Mouse (Mus musculus) forebrain, embryonic 11.5 days (tissue): ENCODE measurements at regions not wholly inside any gene's neighbourhood (a gene's known extent, or its start where the extent isn't known, plus 50 kb on each side); places are given as distances from the start of the nearest gene placed in this dataset.

ENCODE experiments used
- ATAC-seq: fragments of 200-750 bp; cut with Nextera tagmentation; replicated peaks from 2 replicates; pipeline ENCODE4 v1.8.0; 2017; ENCODE audit warnings: moderate TSS enrichment; ENCODE audit not compliant: low FRiP score
- DNase-seq: peaks from one replicate; pipeline ENCODE4 v3.0.0-alpha.2; 2017; ENCODE audit warnings: low spot score
- H3K27ac ChIP-seq: fragments of 300-500 bp; sonication (generic); 2 replicates; pipeline ENCODE4 v1.5.1; 2014; ENCODE audit warnings: low read depth, low read length
- H3K27me3 ChIP-seq: fragments of 300-500 bp; sonication (generic); 2 replicates; pipeline ENCODE4 v1.6.1; 2014; ENCODE audit warnings: mild to moderate bottlenecking, low read length, mixed read lengths; ENCODE audit not compliant: control insufficient read depth, insufficient read depth
- H3K36me3 ChIP-seq: fragments of 300-500 bp; sonication (generic); 2 replicates; pipeline ENCODE4 v1.6.1; 2014; ENCODE audit warnings: mild to moderate bottlenecking, low read length, moderate library complexity, mixed read lengths; ENCODE audit not compliant: control insufficient read depth, insufficient read depth
- H3K4me1 ChIP-seq: fragments of 300-500 bp; sonication (generic); replicated peaks from 2 replicates; pipeline ENCODE4 v1.6.1; 2014; ENCODE audit warnings: low read length, mixed read lengths; ENCODE audit not compliant: control insufficient read depth, insufficient read depth
- H3K4me2 ChIP-seq: fragments of 300-500 bp; sonication (generic); 2 replicates; pipeline ENCODE4 v1.6.1; 2014; ENCODE audit warnings: low read depth, mild to moderate bottlenecking, low read length, moderate library complexity, mixed read lengths; ENCODE audit not compliant: severe bottlenecking
- H3K4me3 ChIP-seq: fragments of 300-500 bp; sonication (generic); 2 replicates; pipeline ENCODE4 v1.5.1; 2014; ENCODE audit warnings: low read depth, low read length
- H3K9ac ChIP-seq: fragments of 300-500 bp; sonication (generic); 2 replicates; pipeline ENCODE4 v1.6.1; 2014; ENCODE audit warnings: low read length
- H3K9me3 ChIP-seq: fragments of 300-500 bp; sonication (generic); 2 replicates; pipeline ENCODE4 v1.6.1; 2016; ENCODE audit warnings: low read length, mixed read lengths; ENCODE audit not compliant: control insufficient read depth
- whole genome bisulfite sequencing: fragments of 180-500 bp; shearing (Covaris S2); extraction: QIAGEN DNeasy Blood & Tissue Kit; methylation state at CpG from one replicate; pipeline ENCODE4 v1.1.7; 2014; 5-methylcytosine and 5-hydroxymethylcytosine counted together

GRCm38 (mm10) chrX:11861119-11861708 is 298.9 kb downstream of the Bcor start:
- Histone ChIP-seq H3K4me3 (no peak overlapping the region), H3K4me2 (no peak overlapping the region), H3K27me3 (peaks cover 3% of the 10 kb centered on the region; the same call in 1 of the 2 replicates), H3K27ac (no peak overlapping the region), H3K9me3 (no peaks in the 10 kb centered on the region), H3K9ac (no peak overlapping the region), H3K36me3 (no peaks in the 10 kb centered on the region), H3K4me1 (peaks cover 3% of the 10 kb centered on the region; the same call in 1 of the 2 replicates)
- 46% methylated on average over 11 of the region's 11 CpGs for WGBS
- DNase-seq (no peak), ATAC-seq (no peak)

DNA sequence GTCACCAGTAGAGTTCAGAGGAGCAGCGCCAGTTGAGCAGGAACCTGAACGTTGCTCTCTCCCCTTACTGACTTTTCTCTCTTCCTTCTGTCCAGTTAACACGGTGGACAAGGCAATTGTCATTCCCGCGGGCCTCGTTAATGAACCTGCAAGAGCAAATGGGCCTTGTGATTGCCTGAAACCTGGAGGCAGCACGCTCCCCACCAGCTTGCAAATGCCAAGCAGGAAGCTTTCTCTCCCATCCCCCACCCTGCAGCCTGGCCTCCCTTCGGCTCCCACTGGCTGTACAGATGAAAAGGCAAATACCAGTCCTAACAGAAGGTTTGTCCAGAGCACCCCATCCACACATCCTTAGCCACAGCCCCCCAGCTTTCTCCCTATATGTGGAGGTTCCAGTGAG is 298.3 kb downstream of the Bcor start:
- H3K27me3 ChIP-seq = peaks cover 3% of the 10 kb centered on the region; the same call in 1 of the 2 replicates
- H3K4me1 ChIP-seq = peaks cover 3% of the 10 kb centered on the region; the same call in 1 of the 2 replicates
- no peaks in the 10 kb centered on the region for H3K36me3 ChIP-seq
- no peak overlapping the region for H3K9ac ChIP-seq
- no peak for ATAC-seq
- DNase-seq = peak; percentile 58
- H3K4me3 ChIP-seq = no peak overlapping the region
- WGBS = 29% methylated on average over 7 of the region's 8 CpGs
- H3K27ac ChIP-seq = no peak overlapping the region
- H3K4me2 ChIP-seq = no peak overlapping the region
- H3K9me3 ChIP-seq = no peaks in the 10 kb centered on the region

- Histone ChIP-seq H3K9me3 (no peaks in the 10 kb centered on the region), H3K9ac (no peak overlapping the region), H3K27ac (no peak overlapping the region), H3K4me2 (no peak overlapping the region), H3K4me1 (peaks cover 3% of the 10 kb centered on the region; the same call in 1 of the 2 replicates), H3K4me3 (no peak overlapping the region), H3K27me3 (peaks cover 3% of the 10 kb centered on the region; the same call in 1 of the 2 replicates), H3K36me3 (no peaks in the 10 kb centered on the region)
- WGBS = 19% methylated on average over 3 of the region's 3 CpGs
- DNase-seq = no peak
- no peak for ATAC-seq
These were observed 297.0 kb downstream of the Bcor start for GRCm38 (mm10) chrX:11863106-11863505.

DNA sequence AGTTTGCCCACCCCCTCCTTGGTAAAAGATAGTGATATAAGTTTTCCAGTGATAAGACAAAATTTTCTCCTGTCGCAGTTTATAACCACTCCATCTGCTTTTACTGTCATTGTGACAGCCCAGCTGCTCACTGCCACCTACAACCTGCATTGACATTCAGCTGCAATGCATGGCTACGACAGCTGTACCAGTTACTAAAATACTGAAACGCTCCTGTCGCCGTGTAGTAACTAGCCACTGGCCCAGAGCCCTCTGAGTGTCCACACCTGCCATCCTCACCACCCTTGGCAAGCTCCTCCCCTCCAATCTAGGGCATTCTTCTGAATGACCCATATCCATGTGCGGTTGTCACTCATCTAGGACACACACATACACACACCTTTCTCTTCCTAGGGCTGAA is 286.2 kb downstream of the Bcor start:
- no peaks in the 10 kb centered on the region for H3K4me1 ChIP-seq
- no peak overlapping the region for H3K9ac ChIP-seq
- no peak overlapping the region for H3K27ac ChIP-seq
- H3K4me3 ChIP-seq = no peak overlapping the region
- ATAC-seq (no peak), DNase-seq (no peak)
- H3K4me2 ChIP-seq = no peak overlapping the region
- no peaks in the 10 kb centered on the region for H3K36me3 ChIP-seq
- WGBS = 90% methylated on average over 6 of the region's 6 CpGs
- H3K9me3 ChIP-seq = no peaks in the 10 kb centered on the region
- no peaks in the 10 kb centered on the region for H3K27me3 ChIP-seq

GRCm38 (mm10) chrX:11876636-11877035 is 283.5 kb downstream of the Bcor start:
- Histone ChIP-seq H3K9me3 (no peaks in the 10 kb centered on the region), H3K9ac (no peak overlapping the region), H3K4me3 (no peak overlapping the region), H3K36me3 (no peaks in the 10 kb centered on the region), H3K27me3 (no peaks in the 10 kb centered on the region), H3K4me1 (no peaks in the 10 kb centered on the region), H3K4me2 (no peak overlapping the region), H3K27ac (no peak overlapping the region)
- ATAC-seq = no peak
- WGBS = 88% methylated on average over 7 of the region's 7 CpGs
- DNase-seq = no peak

DNA sequence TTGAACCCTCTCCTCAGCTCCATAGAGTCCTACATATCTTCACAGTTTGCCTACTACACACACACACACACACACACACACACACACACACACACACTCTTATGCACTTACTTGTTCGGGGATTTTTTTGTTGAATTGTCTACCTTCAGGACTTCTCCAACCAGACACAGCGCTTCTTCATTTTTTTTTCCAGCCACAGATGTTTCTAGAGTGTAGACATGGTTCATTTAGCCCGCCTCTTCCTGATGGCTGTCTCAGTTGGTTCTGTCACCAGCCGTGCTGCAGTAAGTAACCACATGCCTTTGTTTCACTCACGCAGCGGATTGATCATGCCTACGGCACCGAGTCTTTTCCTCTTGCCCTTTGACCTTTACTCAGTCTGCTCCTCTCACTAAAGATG is 282.1 kb downstream of the Bcor start:
- no peaks in the 10 kb centered on the region for H3K9me3 ChIP-seq
- WGBS = 79% methylated on average over 8 of the region's 8 CpGs

DNA sequence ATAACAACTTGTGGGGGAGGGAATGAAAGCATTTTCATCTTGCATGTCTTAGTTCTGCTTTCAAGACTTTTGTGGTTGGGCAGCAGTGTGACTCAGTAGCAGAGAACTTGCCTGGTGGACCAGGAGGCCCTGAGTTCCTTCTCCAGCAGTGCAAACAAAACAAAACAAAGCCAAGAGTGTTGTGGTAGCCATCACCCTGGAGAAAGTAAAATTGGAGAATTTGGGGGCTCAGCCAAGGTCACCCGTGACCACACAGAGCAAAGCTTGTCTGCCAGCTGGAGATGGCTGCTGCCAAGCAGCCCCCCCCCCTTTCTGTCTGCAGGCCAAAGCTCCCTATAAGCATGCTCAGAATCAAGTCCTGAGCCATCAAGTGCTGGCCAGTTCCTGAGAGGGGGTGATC is 279.2 kb downstream of the Bcor start:
- peaks cover 2% of the 10 kb centered on the region for H3K27me3 ChIP-seq
- H3K4me3 ChIP-seq = no peak overlapping the region
- DNase-seq (no peak), ATAC-seq (no peak)
- WGBS = 92% methylated on average over 1 of the region's 1 CpGs
- no peaks in the 10 kb centered on the region for H3K9me3 ChIP-seq
- no peak overlapping the region for H3K9ac ChIP-seq
- no peaks in the 10 kb centered on the region for H3K36me3 ChIP-seq
- no peak overlapping the region for H3K4me2 ChIP-seq
- no peak overlapping the region for H3K27ac ChIP-seq
- H3K4me1 ChIP-seq = no peaks in the 10 kb centered on the region

More for the DNA sequence above, 282.1 kb downstream of the Bcor start:
- Histone ChIP-seq H3K9ac (no peak overlapping the region), H3K4me1 (no peaks in the 10 kb centered on the region), H3K27ac (no peak overlapping the region), H3K4me3 (no peak overlapping the region), H3K36me3 (no peaks in the 10 kb centered on the region), H3K27me3 (peaks cover 2% of the 10 kb centered on the region; the same call in 1 of the 2 replicates), H3K4me2 (no peak overlapping the region)
- ATAC-seq = no peak
- no peak for DNase-seq

GRCm38 (mm10) chrX:11883738-11884716 is 276.1 kb downstream of the Bcor start:
- DNase-seq (no peak), ATAC-seq (no peak)
- H3K9ac ChIP-seq = no peak overlapping the region
- H3K4me2 ChIP-seq = no peak overlapping the region
- H3K4me1 ChIP-seq = no peaks in the 10 kb centered on the region
- H3K36me3 ChIP-seq = no peaks in the 10 kb centered on the region
- H3K9me3 ChIP-seq = no peaks in the 10 kb centered on the region
- peaks cover 2% of the 10 kb centered on the region for H3K27me3 ChIP-seq
- no peak overlapping the region for H3K4me3 ChIP-seq
- no peak overlapping the region for H3K27ac ChIP-seq
- WGBS = 56% methylated on average over 10 of the region's 10 CpGs
